Mouse (Mus musculus) thymus, adult 2 months (tissue): ENCODE data around the gene Elac2. TPM values are rescaled to one million over a fixed set of nuclear protein-coding genes. Genes with fewer than 3 reads are reported as not detected.

ENCODE experiments used
- DNase-seq: peaks from one replicate; pipeline ENCODE4 v3.0.0; 2021
- H3K27ac ChIP-seq: fragments of 200-500 bp; 2 replicates; pipeline ENCODE4 v1.5.1; 2012; ENCODE audit warnings: low read length, control low read depth; ENCODE audit not compliant: control insufficient read depth, insufficient read depth
- H3K27me3 ChIP-seq: fragments of 200-500 bp; 2 replicates; pipeline ENCODE4 v1.6.1; 2012; ENCODE audit warnings: mild to moderate bottlenecking, low read length, moderate library complexity, mixed read lengths; ENCODE audit not compliant: control insufficient read depth, insufficient read depth
- H3K36me3 ChIP-seq: fragments of 200-500 bp; 2 replicates; pipeline ENCODE4 v1.6.1; 2012; ENCODE audit warnings: mild to moderate bottlenecking, low read length, moderate library complexity; ENCODE audit not compliant: control insufficient read depth, insufficient read depth
- H3K4me1 ChIP-seq: fragments of 200-500 bp; replicated peaks from 2 replicates; pipeline ENCODE4 v1.6.1; 2012; ENCODE audit warnings: low read length; ENCODE audit not compliant: control insufficient read depth, insufficient read depth
- H3K4me3 ChIP-seq: fragments of 200-500 bp; 2 replicates; pipeline ENCODE4 v1.5.1; 2012; ENCODE audit warnings: mild to moderate bottlenecking, low read length, control low read depth, moderate library complexity; ENCODE audit not compliant: control insufficient read depth, insufficient read depth
- CTCF ChIP-seq: fragments of 200-500 bp; IDR thresholded peaks from 2 replicates; pipeline ENCODE4 v1.5.1; 2012; ENCODE audit warnings: mild to moderate bottlenecking, control low read depth, low read length, moderate library complexity, borderline replicate concordance; ENCODE audit not compliant: control insufficient read depth, poor library complexity, insufficient read depth; ENCODE audit errors: extremely low read depth
- POLR2A ChIP-seq: fragments of 200-500 bp; IDR thresholded peaks from 2 replicates; pipeline ENCODE4 v1.6.1; 2012; ENCODE audit warnings: mild to moderate bottlenecking, low read length, control low read depth, moderate library complexity; ENCODE audit not compliant: control insufficient read depth, poor library complexity, insufficient read depth; ENCODE audit errors: extremely low read depth
- WGBS: fragments of 180-500 bp; shearing (Covaris S2); methylation state at CpG from one replicate; pipeline ENCODE4 v1.1.7; 2018; 5-methylcytosine and 5-hydroxymethylcytosine counted together
- polyA plus RNA-seq: library from polyadenylated mRNA; depleted of rRNA; stranded (reverse); fragments of >200 nt; gene quantifications from 2 replicates; pipeline ENCODE4 v1.2.3, GENCODE M21; 2012

Gene Elac2
- polyA plus RNA-seq, 1 experiment: 21.9 TPM

DNA sequence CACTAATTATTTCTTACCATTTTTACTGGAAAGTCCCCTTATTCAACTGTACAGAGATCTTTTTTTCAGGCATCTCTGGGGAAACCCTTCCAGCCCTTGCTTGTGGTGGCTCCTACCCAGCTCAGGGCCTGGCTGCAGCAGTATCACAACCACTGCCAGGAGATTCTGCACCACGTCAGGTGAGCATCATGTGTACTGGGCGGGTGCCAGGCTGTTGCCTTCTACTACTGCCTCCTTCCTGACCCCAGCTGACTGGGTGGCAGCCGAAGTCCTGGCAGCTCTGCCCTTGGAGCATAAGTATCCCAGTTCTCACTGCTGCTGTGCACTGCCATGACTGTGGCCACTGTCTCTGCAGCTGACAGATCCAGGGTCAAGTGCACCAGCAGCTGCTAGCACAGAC, 19.6 kb downstream of the Elac2 start:
- Histone ChIP-seq H3K27me3 (no peaks in the 10 kb centered on the region), H3K27ac (no peak overlapping the region), H3K36me3 (peaks cover 40% of the 10 kb centered on the region), H3K4me1 (no peaks in the 10 kb centered on the region), H3K4me3 (no peak overlapping the region)
- 91% methylated on average over 3 of the region's 3 CpGs for WGBS
- TF ChIP-seq POLR2A (no peak), CTCF (no peak)
- no peak for DNase-seq

DNA sequence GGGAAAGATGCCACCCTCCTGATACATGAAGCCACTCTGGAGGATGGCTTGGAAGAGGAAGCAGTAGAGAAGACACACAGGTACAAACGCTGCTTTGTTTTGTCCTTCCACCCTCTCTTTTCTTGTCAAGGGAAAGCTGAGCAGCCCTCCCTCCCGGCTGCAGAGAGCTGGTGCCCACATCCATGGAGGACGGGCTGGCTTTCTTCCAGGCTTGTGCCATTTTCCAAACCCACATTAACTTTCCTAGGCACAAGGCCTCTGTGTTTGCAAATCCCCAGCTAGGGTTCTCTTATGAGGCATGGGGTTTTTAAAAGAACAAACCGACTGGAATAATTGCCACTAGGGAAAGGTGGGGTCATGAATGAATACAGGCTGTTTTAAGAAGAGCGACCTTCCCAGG, 20.8 kb downstream of the Elac2 start:
- Histone ChIP-seq H3K4me1 (no peaks in the 10 kb centered on the region), H3K4me3 (no peak overlapping the region), H3K27ac (no peak overlapping the region), H3K36me3 (peaks cover 40% of the 10 kb centered on the region), H3K27me3 (no peaks in the 10 kb centered on the region)
- 96% methylated on average over 5 of the region's 5 CpGs for WGBS
- no peak for DNase-seq
- TF ChIP-seq CTCF: no peak
- TF ChIP-seq POLR2A: no peak

DNA sequence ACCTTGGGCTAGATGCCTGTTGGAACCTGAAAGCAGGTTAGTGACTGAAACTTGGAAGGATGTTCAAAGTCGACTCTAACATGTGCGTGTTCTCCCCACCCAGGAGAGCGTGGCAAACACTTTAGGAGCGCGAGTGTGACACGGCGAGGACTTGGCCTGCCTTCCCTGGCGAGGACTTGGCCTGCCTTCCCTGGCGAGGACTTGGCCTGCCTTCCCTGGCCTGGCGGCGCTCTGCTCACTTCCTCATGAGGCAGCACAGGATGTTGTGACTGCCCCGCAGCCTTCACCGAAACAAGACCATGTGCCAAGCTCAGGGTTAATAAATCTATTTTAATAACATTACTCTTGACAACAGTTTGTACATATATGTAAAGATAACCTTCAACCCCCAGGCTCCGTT, 22.9 kb downstream of the Elac2 start:
- no peak overlapping the region for H3K27ac ChIP-seq
- H3K36me3 ChIP-seq: peaks cover 32% of the 10 kb centered on the region
- no peak overlapping the region for H3K4me3 ChIP-seq
- no peak for DNase-seq
- TF ChIP-seq CTCF: no peak
- TF ChIP-seq POLR2A: no peak
- H3K4me1 ChIP-seq: no peaks in the 10 kb centered on the region
- WGBS: 94% methylated on average over 14 of the region's 14 CpGs
- no peaks in the 10 kb centered on the region for H3K27me3 ChIP-seq

DNA sequence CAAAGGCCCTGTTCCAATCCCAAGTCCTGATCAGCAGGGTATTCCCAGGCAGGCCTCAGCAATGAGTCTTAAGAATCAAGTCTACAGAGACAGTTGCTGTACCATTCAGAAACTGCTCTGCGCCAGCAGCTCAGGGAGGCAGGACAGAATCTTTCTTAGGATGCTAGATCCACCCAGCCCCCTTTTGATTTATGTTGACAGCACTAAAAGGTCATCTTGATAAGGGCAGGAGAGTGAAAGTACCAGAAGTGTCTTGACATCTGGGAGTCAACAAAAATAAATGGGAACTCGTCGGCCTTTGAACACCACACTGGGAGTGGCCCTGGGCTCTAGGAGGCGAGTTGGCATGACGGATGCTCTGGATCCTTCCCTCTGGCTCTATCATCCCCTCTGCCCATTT, 24.8 kb downstream of the Elac2 start:
- H3K4me3 ChIP-seq: no peak overlapping the region
- H3K4me1 ChIP-seq: no peaks in the 10 kb centered on the region
- 88% methylated on average over 5 of the region's 5 CpGs for WGBS
- no peak overlapping the region for H3K27ac ChIP-seq
- no peaks in the 10 kb centered on the region for H3K27me3 ChIP-seq
- H3K36me3 ChIP-seq: peaks cover 21% of the 10 kb centered on the region
- DNase-seq: no peak
- TF ChIP-seq POLR2A: no peak

DNA sequence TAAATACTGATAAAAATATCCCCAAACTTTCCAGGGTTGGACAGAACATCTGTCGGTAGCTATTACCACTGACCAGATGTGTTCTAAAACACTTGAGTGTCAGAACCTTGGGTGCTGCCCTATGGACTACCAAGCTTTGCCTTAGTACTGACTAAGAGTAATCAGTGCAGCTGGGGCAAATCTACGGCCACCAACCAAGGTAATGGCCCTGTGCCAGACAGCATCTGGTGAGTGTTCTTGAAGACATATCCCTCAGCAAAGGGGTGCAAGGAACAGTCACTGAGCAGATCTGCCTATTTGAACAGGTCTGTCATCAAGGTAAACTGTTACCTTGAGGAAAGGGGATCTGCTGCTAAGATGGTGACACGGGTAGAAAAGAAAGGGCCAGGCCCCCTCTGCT, 26.0 kb downstream of the Elac2 start:
- H3K36me3 ChIP-seq: peaks cover 9% of the 10 kb centered on the region
- H3K27ac ChIP-seq: no peak overlapping the region
- TF ChIP-seq CTCF: no peak
- TF ChIP-seq POLR2A: no peak
- 94% methylated on average over 3 of the region's 3 CpGs for WGBS
- DNase-seq: no peak
- H3K4me1 ChIP-seq: no peaks in the 10 kb centered on the region
- H3K27me3 ChIP-seq: no peaks in the 10 kb centered on the region
- no peak overlapping the region for H3K4me3 ChIP-seq

DNA sequence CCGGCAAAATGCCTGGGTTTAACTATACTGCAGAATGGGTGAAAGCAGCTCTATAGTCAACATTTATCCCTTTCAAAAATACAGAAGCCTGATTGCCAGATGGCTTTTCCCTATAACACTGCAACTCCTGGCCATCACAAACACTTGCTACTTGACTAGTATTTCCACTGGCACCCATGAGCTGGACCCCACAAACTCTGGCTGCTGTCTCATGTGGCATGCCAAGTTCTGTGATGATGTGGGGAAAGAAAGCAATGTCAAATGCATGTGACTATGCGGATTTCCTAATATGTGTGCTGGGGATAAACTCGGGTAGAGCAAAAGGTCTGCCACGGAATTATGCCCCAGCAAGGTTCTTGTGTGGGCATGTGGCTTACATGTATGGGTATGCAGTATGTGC, 27.2 kb downstream of the Elac2 start:
- H3K27ac ChIP-seq: no peak overlapping the region
- H3K4me3 ChIP-seq: no peak overlapping the region
- no peaks in the 10 kb centered on the region for H3K4me1 ChIP-seq
- no peak for DNase-seq
- 92% methylated on average over 4 of the region's 4 CpGs for WGBS
- no peaks in the 10 kb centered on the region for H3K27me3 ChIP-seq
- TF ChIP-seq CTCF: no peak
- no peak for TF ChIP-seq POLR2A
- peaks cover 4% of the 10 kb centered on the region for H3K36me3 ChIP-seq

DNA sequence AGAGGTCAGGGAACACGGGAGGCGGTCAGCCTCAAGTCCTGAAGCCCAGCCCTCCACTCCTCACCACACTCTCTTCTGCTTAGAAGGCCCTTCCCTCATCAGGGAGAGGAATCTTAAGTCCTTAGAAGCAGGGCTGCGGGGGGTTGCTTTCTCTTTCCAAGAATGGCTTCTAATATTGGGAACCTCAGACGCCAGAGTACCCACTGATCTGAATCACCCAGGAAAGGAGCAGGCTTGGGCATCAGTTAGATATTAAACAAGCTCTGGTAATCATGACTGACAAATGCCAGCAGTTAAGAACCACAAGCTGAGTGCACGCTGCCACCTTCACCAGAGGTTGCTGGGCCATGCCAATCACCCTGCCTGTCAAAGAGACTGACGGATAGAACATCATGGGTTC, 35.1 kb downstream of the Elac2 start:
- WGBS: 88% methylated on average over 6 of the region's 6 CpGs
- H3K4me3 ChIP-seq: no peak overlapping the region
- no peak overlapping the region for H3K27ac ChIP-seq
- no peak for DNase-seq
- no peaks in the 10 kb centered on the region for H3K27me3 ChIP-seq
- no peaks in the 10 kb centered on the region for H3K36me3 ChIP-seq
- no peak for TF ChIP-seq POLR2A
- no peak for TF ChIP-seq CTCF
- no peaks in the 10 kb centered on the region for H3K4me1 ChIP-seq
